Mouse (Mus musculus) cerebellum, adult 9-11 months (tissue): ENCODE data around the gene Ambra1.

Experiments
- DNase-seq: peaks from one replicate; pipeline ENCODE4 v3.0.0; 2022

Ambra1 gene

GRCm38 (mm10) chr2:91921790-91922570, 192.0 kb downstream of the Ambra1 start:
- DNase-seq = peak; percentile 65

- no peak for DNase-seq
These were observed 192.9 kb downstream of the Ambra1 start for GRCm38 (mm10) chr2:91922586-91923414.

DNA sequence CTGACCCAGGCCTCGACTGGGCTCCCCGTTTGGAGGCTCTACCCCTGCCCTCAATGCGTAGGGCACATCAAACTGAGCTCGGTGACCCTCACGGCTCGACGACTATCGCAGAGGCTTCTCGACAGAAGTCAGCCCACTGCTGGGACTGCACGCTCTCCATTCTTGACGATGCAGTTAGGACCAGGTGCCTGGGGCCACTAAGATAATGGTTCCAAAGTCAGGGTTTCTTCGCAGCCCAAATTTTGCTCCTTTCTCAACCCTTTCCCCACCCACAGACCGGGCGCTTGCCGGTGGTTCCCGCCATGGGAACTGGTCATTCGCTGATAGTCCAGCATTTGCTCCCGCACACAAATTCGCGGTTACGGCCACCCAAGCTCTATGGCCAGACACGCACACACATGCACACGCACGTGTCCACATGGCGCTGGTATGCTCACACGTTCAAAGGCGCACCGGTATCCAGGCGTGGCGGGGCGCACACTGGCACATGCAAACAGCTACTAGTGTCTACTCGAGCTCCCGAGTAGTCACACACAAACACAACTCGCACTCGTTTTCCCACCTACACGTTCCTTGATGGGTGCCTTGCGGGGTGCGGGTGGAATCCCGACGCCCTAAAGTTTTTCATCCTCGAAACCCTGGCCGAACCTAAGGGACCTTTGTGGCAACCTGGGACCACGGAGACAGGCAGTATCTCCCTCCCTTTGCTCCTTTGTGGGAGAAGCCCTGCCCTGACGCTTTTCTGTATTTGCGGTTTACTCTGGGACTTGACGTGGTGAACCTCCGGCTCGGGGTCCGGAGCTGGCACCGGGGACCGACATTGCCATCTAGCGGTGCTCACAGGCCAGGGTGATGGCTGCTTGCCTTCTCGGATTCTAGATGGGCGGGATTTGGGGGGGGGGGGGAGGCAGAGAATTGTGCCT, 193.7 kb downstream of the Ambra1 start:
- DNase-seq = peak; percentile 75

GRCm38 (mm10) chr2:91924726-91925125, 194.8 kb downstream of the Ambra1 start:
- no peak for DNase-seq

DNA sequence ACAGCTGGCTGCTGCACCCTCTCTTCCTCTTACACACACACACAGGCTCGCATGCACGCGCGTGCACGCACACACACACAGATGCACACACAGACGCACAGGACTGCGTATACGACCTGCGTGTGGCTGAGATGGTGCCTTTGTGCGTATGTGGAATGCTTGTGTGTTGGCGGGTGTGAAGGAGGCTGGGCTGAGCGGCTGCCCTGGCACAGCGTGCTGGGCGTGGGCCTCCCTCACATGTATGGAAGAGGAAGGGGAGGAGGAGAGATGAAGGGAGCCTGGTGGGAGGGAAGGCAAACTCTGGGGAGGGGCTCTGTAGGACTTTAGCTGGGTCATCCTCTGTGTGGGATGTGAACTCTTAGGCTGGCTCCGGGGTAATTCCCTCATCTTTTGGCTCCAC, 195.5 kb downstream of the Ambra1 start:
- DNase-seq = peak; percentile 32

- DNase-seq = no peak
These were observed 197.0 kb downstream of the Ambra1 start, which contains the start of gene Chrm4 for GRCm38 (mm10) chr2:91926949-91927348. Gene Chrm4, plus strand, starts transcription at chr2:91927249.

DNA sequence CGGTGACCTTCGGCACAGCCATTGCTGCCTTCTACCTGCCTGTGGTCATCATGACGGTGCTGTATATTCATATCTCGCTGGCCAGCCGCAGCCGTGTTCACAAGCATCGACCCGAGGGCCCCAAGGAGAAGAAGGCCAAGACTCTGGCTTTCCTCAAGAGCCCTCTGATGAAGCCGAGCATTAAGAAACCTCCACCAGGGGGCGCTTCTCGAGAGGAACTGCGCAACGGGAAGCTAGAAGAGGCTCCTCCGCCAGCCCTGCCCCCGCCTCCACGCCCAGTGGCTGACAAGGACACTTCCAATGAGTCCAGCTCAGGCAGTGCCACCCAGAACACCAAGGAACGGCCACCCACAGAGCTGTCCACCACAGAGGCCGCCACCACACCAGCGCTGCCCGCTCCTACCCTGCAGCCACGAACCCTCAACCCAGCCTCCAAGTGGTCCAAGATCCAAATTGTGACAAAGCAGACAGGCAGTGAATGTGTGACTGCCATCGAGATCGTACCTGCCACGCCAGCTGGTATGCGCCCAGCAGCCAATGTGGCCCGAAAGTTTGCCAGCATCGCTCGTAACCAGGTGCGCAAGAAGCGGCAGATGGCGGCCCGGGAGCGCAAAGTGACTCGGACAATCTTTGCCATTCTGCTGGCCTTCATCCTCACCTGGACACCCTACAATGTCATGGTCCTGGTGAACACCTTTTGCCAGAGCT, 198.0 kb downstream of the Ambra1 start:
- DNase-seq = peak; percentile 87

GRCm38 (mm10) chr2:91928534-91929350, 198.8 kb downstream of the Ambra1 start:
- DNase-seq = peak; percentile 70

- DNase-seq = peak; percentile 22
These were observed 199.5 kb downstream of the Ambra1 start for GRCm38 (mm10) chr2:91929455-91929854.

- DNase-seq = peak; percentile 78
These were observed 200.0 kb downstream of the Ambra1 start for GRCm38 (mm10) chr2:91929936-91930335.

- DNase-seq = peak; percentile 64
These were observed 200.9 kb downstream of the Ambra1 start for GRCm38 (mm10) chr2:91930761-91931291.

GRCm38 (mm10) chr2:91931328-91932159, 201.6 kb downstream of the Ambra1 start:
- DNase-seq = peak; percentile 60

DNA sequence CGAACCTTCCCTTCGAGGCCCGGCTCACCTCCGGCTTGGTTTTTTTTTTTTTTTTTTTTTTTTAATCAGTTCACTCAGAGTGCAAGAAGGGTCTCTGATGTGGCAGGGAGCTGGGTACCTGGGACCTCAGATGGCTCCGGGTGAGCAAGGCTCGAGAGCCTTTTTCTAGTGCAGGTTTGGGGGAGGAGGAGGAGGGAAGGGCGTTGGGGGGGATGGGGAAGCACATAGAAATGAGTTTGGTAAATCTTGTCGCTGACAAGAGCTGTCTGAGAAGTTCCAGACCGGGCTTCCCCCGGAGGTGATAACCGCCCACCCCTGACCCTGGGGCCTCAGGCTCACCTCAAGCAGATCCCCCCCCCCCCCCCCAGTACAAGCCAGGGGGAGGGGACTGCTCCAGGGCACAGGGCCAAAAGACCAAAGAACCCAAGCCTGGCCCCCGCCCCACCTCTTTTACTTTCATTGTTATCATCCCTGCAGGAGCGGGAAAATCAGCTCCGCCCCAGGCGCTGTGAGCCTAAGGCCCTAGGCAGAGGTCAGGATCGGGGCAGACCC, 202.3 kb downstream of the Ambra1 start, which contains the start of gene Mdk:
Mdk (minus strand) TSS at position 138 of the 552 bp plus-strand sequence.
- DNase-seq = peak; percentile 57

GRCm38 (mm10) chr2:91932737-91933350, 202.9 kb downstream of the Ambra1 start:
- DNase-seq = peak; percentile 82

- peak; percentile 90 for DNase-seq
These were observed 203.5 kb downstream of the Ambra1 start for GRCm38 (mm10) chr2:91933471-91933870.

GRCm38 (mm10) chr2:91934016-91934415, 204.1 kb downstream of the Ambra1 start:
- no peak for DNase-seq

GRCm38 (mm10) chr2:91934826-91935525, 205.0 kb downstream of the Ambra1 start:
- DNase-seq = peak; percentile 79

DNA sequence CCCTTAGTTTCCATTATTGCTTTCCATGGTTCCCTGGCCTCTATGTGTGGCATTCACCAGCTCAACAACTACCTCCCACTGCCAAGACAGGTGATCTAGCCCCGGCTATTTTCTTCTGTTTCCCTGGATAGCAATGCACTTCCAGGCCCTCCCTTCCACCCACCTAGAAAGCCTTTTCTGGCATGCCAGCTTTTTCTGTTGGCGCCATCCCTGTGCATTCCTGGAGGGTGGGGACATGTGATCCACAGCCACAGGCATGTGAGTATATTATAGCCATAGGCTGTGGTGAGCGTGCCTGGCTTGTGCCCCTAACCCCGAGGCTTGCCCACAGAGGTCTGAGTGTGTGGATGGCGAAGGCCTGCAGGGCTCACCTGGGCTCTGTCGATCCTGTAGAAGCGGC, 206.2 kb downstream of the Ambra1 start:
- DNase-seq = peak; percentile 47
